Mouse (Mus musculus) lung, adult 2 months (tissue): ENCODE results near the gene Ap2b1.

ENCODE experiments used
- CTCF ChIP-seq: fragments of 200-500 bp; IDR thresholded peaks from 2 replicates; pipeline ENCODE4 v1.5.1; 2011; ENCODE audit warnings: mild to moderate bottlenecking, low read length, control low read depth; ENCODE audit not compliant: insufficient read depth
- POLR2A ChIP-seq: fragments of 200-500 bp; IDR thresholded peaks from 2 replicates; pipeline ENCODE4 v1.6.1; 2011; ENCODE audit warnings: low read depth, mild to moderate bottlenecking, control low read depth, low read length, borderline replicate concordance; ENCODE audit errors: extremely low read depth

DNA sequence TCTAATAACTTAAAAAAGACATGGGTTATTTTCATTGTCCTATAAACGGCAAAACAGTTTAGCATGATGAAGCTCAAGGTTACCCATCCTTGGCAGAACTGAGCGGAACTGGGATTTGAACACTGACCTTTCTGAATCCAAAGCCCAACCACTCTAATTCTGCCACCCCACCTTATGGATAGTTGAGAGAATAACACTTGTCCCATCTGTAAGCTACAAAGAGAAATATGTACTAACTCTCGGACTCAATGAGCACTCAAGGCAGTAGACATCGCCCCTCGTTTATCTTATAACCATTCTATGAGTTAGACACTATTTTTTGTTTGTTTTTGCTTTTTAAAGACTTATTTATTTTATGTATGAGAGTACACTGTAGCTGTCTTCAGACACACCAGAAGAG, 9.8 kb upstream of the Ap2b1 start:
- TF ChIP-seq POLR2A (no peak), CTCF (no peak)
